Mouse (Mus musculus) embryonic facial prominence, embryonic 12.5 days (tissue): Measurements from ENCODE around the gene Prox1. TPM values are rescaled to one million over a fixed set of nuclear protein-coding genes. Genes with fewer than 3 reads are reported as not detected.

ENCODE experiments used
- ATAC-seq: fragments of 200-750 bp; cut with Nextera tagmentation; 2 replicates; pipeline ENCODE4 v1.8.0; 2017; ENCODE audit not compliant: insufficient number of reproducible peaks, insufficient read depth, low FRiP score, low TSS enrichment
- H3K27ac ChIP-seq: fragments of 300-500 bp; sonication (generic); 2 replicates; pipeline ENCODE4 v1.5.1; 2016; ENCODE audit warnings: mild to moderate bottlenecking
- H3K27me3 ChIP-seq: fragments of 300-500 bp; sonication (generic); 2 replicates; pipeline ENCODE4 v1.6.1; 2016; ENCODE audit warnings: mild to moderate bottlenecking, moderate library complexity
- H3K36me3 ChIP-seq: fragments of 300-500 bp; sonication (generic); 2 replicates; pipeline ENCODE4 v1.6.1; 2016; ENCODE audit warnings: mild to moderate bottlenecking
- H3K4me1 ChIP-seq: fragments of 300-500 bp; sonication (generic); 2 replicates; pipeline ENCODE4 v1.6.1; 2016
- H3K4me2 ChIP-seq: fragments of 300-500 bp; sonication (generic); replicated peaks from 2 replicates; pipeline ENCODE4 v1.6.1; 2016; ENCODE audit warnings: mild to moderate bottlenecking, moderate library complexity
- H3K4me3 ChIP-seq: fragments of 300-500 bp; sonication (generic); 2 replicates; pipeline ENCODE4 v1.5.1; 2016; ENCODE audit warnings: mild to moderate bottlenecking
- H3K9ac ChIP-seq: fragments of 300-500 bp; sonication (generic); 2 replicates; pipeline ENCODE4 v1.6.1; 2016; ENCODE audit warnings: mild to moderate bottlenecking, moderate library complexity
- H3K9me3 ChIP-seq: fragments of 300-500 bp; sonication (generic); 2 replicates; pipeline ENCODE4 v1.6.1; 2016; ENCODE audit warnings: mild to moderate bottlenecking, moderate library complexity
- WGBS: fragments of 180-500 bp; shearing (Covaris S2); methylation state at CpG from one replicate; pipeline ENCODE4 v1.1.7; 2016; 5-methylcytosine and 5-hydroxymethylcytosine counted together
- polyA plus RNA-seq: library from polyadenylated mRNA; unstranded; fragments of >200 nt; fragmentation: Nextera tagmentation; extraction: Ambion mirVana; gene quantifications from 2 replicates; pipeline ENCODE4 v1.2.1, GENCODE M21; 2016

Gene Prox1
- polyA plus RNA-seq, 1 experiment from 2014 or later, result 3.6 TPM

- H3K27ac ChIP-seq, result no peak overlapping the region
- H3K9me3 ChIP-seq, result no peaks in the 10 kb centered on the region
- H3K36me3 ChIP-seq, result no peaks in the 10 kb centered on the region
- 60% methylated on average over 6 of the region's 6 CpGs for WGBS
- H3K9ac ChIP-seq, result no peak overlapping the region
- ATAC-seq, result no peak
- no peak overlapping the region for H3K4me3 ChIP-seq
- no peak overlapping the region for H3K4me2 ChIP-seq
- H3K27me3 ChIP-seq, result no peaks in the 10 kb centered on the region
- no peaks in the 10 kb centered on the region for H3K4me1 ChIP-seq
Observed at GRCm38 (mm10) chr1:190140519-190140918, 30.0 kb downstream of the Prox1 start.

- no peak for ATAC-seq
- Histone ChIP-seq H3K36me3 (no peaks in the 10 kb centered on the region), H3K27ac (no peak overlapping the region), H3K27me3 (no peaks in the 10 kb centered on the region), H3K4me2 (no peak overlapping the region), H3K4me3 (no peak overlapping the region), H3K9ac (no peak overlapping the region), H3K9me3 (no peaks in the 10 kb centered on the region), H3K4me1 (no peaks in the 10 kb centered on the region)
- WGBS, result 71% methylated on average over 13 of the region's 13 CpGs
Observed at GRCm38 (mm10) chr1:190139711-190140405, 30.7 kb downstream of the Prox1 start.

GRCm38 (mm10) chr1:190137943-190138342 lies 32.6 kb downstream of the Prox1 start:
- H3K27me3 ChIP-seq, result no peaks in the 10 kb centered on the region
- no peak overlapping the region for H3K4me2 ChIP-seq
- no peak overlapping the region for H3K9ac ChIP-seq
- H3K36me3 ChIP-seq, result no peaks in the 10 kb centered on the region
- 84% methylated on average over 10 of the region's 10 CpGs for WGBS
- H3K9me3 ChIP-seq, result no peaks in the 10 kb centered on the region
- ATAC-seq, result no peak
- H3K4me3 ChIP-seq, result no peak overlapping the region
- H3K4me1 ChIP-seq, result no peaks in the 10 kb centered on the region
- H3K27ac ChIP-seq, result no peak overlapping the region

GRCm38 (mm10) chr1:190132897-190133296 lies 37.6 kb downstream of the Prox1 start:
- no peak for ATAC-seq
- Histone ChIP-seq H3K4me3 (no peak overlapping the region), H3K27ac (no peak overlapping the region), H3K4me2 (no peak overlapping the region), H3K9me3 (no peaks in the 10 kb centered on the region), H3K36me3 (no peaks in the 10 kb centered on the region), H3K27me3 (0 out of 2 replicates have a peak, but pooled peaks cover 5% of the 10 kb centered on the region), H3K9ac (no peak overlapping the region), H3K4me1 (peaks cover 4% of the 10 kb centered on the region; the same call in 1 of the 2 replicates)
- 53% methylated on average over 4 of the region's 4 CpGs for WGBS

GRCm38 (mm10) chr1:190130888-190131287 lies 39.6 kb downstream of the Prox1 start:
- Histone ChIP-seq H3K4me2 (no peak overlapping the region), H3K9ac (no peak overlapping the region), H3K27ac (no peak overlapping the region), H3K27me3 (0 out of 2 replicates have a peak, but pooled peaks cover 5% of the 10 kb centered on the region), H3K4me3 (no peak overlapping the region), H3K4me1 (peaks cover 5% of the 10 kb centered on the region; the same call in 1 of the 2 replicates), H3K36me3 (no peaks in the 10 kb centered on the region), H3K9me3 (no peaks in the 10 kb centered on the region)
- WGBS, result 67% methylated on average over 4 of the region's 4 CpGs
- no peak for ATAC-seq

GRCm38 (mm10) chr1:190129553-190129952 lies 41.0 kb downstream of the Prox1 start:
- Histone ChIP-seq H3K9me3 (no peaks in the 10 kb centered on the region), H3K4me2 (no peak overlapping the region), H3K27ac (no peak overlapping the region), H3K36me3 (no peaks in the 10 kb centered on the region), H3K4me1 (peaks cover 5% of the 10 kb centered on the region; the same call in 1 of the 2 replicates), H3K9ac (no peak overlapping the region), H3K4me3 (no peak overlapping the region), H3K27me3 (0 out of 2 replicates have a peak, but pooled peaks cover 5% of the 10 kb centered on the region)
- ATAC-seq, result no peak
- 59% methylated on average over 7 of the region's 7 CpGs for WGBS

GRCm38 (mm10) chr1:190128674-190129322 lies 41.7 kb downstream of the Prox1 start:
- 0 out of 2 replicates have a peak overlapping the region, but pooled peaks have one; percentile 9 for H3K4me2 ChIP-seq

GRCm38 (mm10) chr1:190127878-190128277 lies 42.6 kb downstream of the Prox1 start:
- peaks cover 5% of the 10 kb centered on the region; the same call in 1 of the 2 replicates for H3K4me1 ChIP-seq
- no peak for ATAC-seq
- H3K27ac ChIP-seq, result no peak overlapping the region

More at GRCm38 (mm10) chr1:190128674-190129322, 41.7 kb downstream of the Prox1 start:
- no peaks in the 10 kb centered on the region for H3K9me3 ChIP-seq
- no peak overlapping the region for H3K9ac ChIP-seq
- no peak overlapping the region for H3K27ac ChIP-seq
- H3K36me3 ChIP-seq, result no peaks in the 10 kb centered on the region
- 28% methylated on average over 12 of the region's 12 CpGs for WGBS
- H3K4me1 ChIP-seq, result peaks cover 5% of the 10 kb centered on the region; the same call in 1 of the 2 replicates
- no peak overlapping the region for H3K4me3 ChIP-seq
- no peak for ATAC-seq
- H3K27me3 ChIP-seq, result 0 out of 2 replicates have a peak, but pooled peaks cover 5% of the 10 kb centered on the region

GRCm38 (mm10) chr1:190127163-190127795 lies 43.2 kb downstream of the Prox1 start:
- Histone ChIP-seq H3K27ac (no peak overlapping the region), H3K36me3 (no peaks in the 10 kb centered on the region), H3K9me3 (no peaks in the 10 kb centered on the region), H3K4me1 (peaks cover 5% of the 10 kb centered on the region; the same call in 1 of the 2 replicates), H3K4me3 (no peak overlapping the region), H3K4me2 (no peak overlapping the region), H3K27me3 (0 out of 2 replicates have a peak, but pooled peaks cover 5% of the 10 kb centered on the region), H3K9ac (no peak overlapping the region)
- WGBS, result 42% methylated on average over 6 of the region's 6 CpGs
- no peak for ATAC-seq

More at GRCm38 (mm10) chr1:190127878-190128277, 42.6 kb downstream of the Prox1 start:
- WGBS, result 46% methylated on average over 5 of the region's 5 CpGs
- H3K9me3 ChIP-seq, result no peaks in the 10 kb centered on the region
- no peaks in the 10 kb centered on the region for H3K36me3 ChIP-seq
- no peak overlapping the region for H3K4me2 ChIP-seq
- no peak overlapping the region for H3K9ac ChIP-seq
- H3K27me3 ChIP-seq, result 0 out of 2 replicates have a peak, but pooled peaks cover 5% of the 10 kb centered on the region
- H3K4me3 ChIP-seq, result no peak overlapping the region

- no peak overlapping the region for H3K27ac ChIP-seq
- H3K4me2 ChIP-seq, result no peak overlapping the region
- no peak overlapping the region for H3K4me3 ChIP-seq
- ATAC-seq, result no peak
- no peaks in the 10 kb centered on the region for H3K36me3 ChIP-seq
- 85% methylated on average over 14 of the region's 14 CpGs for WGBS
- H3K9me3 ChIP-seq, result no peaks in the 10 kb centered on the region
- no peak overlapping the region for H3K9ac ChIP-seq
- H3K27me3 ChIP-seq, result 0 out of 2 replicates have a peak, but pooled peaks cover 5% of the 10 kb centered on the region
- peaks cover 5% of the 10 kb centered on the region; the same call in 1 of the 2 replicates for H3K4me1 ChIP-seq
Observed at GRCm38 (mm10) chr1:190124961-190125739, 45.4 kb downstream of the Prox1 start.

- ATAC-seq, result no peak
- H3K9ac ChIP-seq, result no peak overlapping the region
- 88% methylated on average over 13 of the region's 13 CpGs for WGBS
- H3K9me3 ChIP-seq, result no peaks in the 10 kb centered on the region
- H3K4me1 ChIP-seq, result peaks cover 5% of the 10 kb centered on the region; the same call in 1 of the 2 replicates
- no peaks in the 10 kb centered on the region for H3K36me3 ChIP-seq
- no peak overlapping the region for H3K27ac ChIP-seq
- H3K27me3 ChIP-seq, result 0 out of 2 replicates have a peak, but pooled peaks cover 5% of the 10 kb centered on the region
- H3K4me2 ChIP-seq, result no peak overlapping the region
- H3K4me3 ChIP-seq, result no peak overlapping the region
Observed at GRCm38 (mm10) chr1:190123404-190123803, 47.1 kb downstream of the Prox1 start.
